Mouse (Mus musculus) kidney, adult 2 months (tissue): ENCODE data around the gene Lca5.

ENCODE experiments used
- CTCF ChIP-seq: fragments of 200-500 bp; conservative IDR thresholded peaks from 2 replicates; pipeline ENCODE4 v1.5.1; 2011; ENCODE audit warnings: low read depth, mild to moderate bottlenecking, control low read depth, low read length, moderate library complexity, mixed read lengths; ENCODE audit not compliant: insufficient read depth, insufficient read length
- POLR2A ChIP-seq: fragments of 200-500 bp; IDR thresholded peaks from one replicate; pipeline ENCODE4 v1.6.1; 2011; ENCODE audit warnings: low read depth, low read length, control low read depth

DNA sequence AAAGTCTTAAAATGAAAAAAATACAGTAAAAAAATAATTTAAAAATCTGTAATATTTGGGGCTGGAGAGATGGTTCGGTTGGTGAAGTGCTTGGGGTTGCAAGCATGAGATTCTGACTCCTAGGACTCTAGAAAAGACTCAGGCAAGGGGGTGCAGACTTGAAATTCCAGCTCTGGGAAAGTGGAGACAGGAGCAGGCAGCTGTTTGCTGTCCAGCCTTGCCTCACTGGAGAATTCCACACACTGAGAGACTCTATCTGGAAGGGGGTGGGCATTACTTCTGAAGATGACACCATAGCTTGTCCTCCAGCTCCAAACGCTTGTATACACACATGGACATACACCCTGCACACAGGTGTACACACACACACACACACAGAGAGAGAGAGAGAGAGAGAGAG is 63.8 kb downstream of the Lca5 start:
- TF ChIP-seq CTCF (no peak), POLR2A (no peak)
